Mouse (Mus musculus): ENCODE results near the gene Serpina3m.
"Not testable (repeated sequence)": the region's sequence is repeated elsewhere in the genome, so short reads cannot be mapped to it uniquely, and the experiment has no call there.

Gene Serpina3m

GRCm38 (mm10) chr12:104338226-104338625 lies at the start of gene Serpina3m, which contains the start of gene Serpina3k:
Gene Serpina3m, plus strand, starts transcription at chr12:104338486.
Gene Serpina3k, plus strand, starts transcription at chr12:104338486.
- not testable (repeated sequence) for DNase-seq

DNA sequence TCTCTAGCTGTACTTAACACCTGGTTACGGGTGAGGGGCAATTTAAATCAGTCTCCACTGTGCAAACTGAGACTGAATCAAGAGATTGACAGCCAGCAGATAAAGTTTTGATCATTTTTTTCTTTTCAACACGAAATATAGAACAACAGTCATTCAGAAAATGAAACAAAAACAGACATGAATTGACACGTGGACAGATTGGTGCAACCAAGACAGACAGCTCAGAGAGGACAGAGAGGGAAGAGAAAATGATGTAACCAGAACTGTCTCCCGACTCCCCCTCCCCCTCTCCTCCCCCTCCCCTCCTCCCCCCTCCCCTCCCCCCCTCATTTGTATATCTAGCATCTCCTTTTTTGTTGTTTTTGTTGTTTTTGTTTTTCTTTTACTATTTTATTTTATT lies 48.4 kb upstream of the Serpina3m start:
- no peak for DNase-seq

- DNase-seq = no peak
These were observed 44.3 kb upstream of the Serpina3m start for GRCm38 (mm10) chr12:104293963-104294362.

DNA sequence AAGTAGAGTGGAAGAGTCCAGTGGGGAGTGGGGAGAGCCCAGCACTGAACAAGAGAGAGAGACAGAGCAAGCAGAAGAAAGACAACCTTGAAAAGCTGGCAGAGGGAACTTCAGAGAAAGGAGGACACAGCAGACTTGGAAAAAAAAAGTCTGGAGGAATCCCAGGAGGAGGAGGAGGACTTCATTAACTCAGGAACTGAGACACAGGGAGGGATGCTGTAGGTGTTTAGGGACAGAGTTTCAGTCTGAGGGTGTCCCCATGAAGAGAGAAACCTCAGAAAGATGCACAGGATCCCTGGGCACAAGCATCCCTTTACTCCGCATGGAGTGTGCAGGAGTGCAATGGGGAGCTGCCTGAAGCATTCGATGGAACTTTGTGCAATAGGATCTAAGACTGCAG lies 40.2 kb upstream of the Serpina3m start:
- DNase-seq = no peak

- DNase-seq = no peak
These were observed 32.3 kb upstream of the Serpina3m start for GRCm38 (mm10) chr12:104305991-104306390.

DNA sequence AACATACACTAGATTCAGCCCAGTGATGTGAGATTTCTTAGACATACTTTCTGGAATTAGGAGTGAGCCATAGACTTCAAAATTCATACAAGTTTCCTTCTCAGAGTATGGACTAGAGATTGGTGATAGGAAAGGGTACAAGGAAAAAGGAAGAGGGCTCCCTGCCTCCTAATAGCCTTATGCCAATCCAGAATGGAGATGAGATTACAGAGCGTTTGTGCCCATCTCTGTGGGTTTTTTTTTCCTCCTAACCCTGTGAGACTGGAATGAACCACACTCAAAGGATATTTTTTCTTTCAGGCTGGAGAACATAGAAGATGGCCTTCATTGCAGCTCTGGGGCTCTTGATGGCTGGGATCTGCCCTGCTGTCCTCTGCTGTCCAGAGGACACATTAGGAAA lies 24.0 kb upstream of the Serpina3m start, which contains the start of gene Serpina3j:
Gene Serpina3j (plus strand): TSS at position 301 of the 400 bp plus-strand sequence.
- no peak for DNase-seq

- no peak for DNase-seq
These were observed 15.8 kb upstream of the Serpina3m start for GRCm38 (mm10) chr12:104322454-104322853.

GRCm38 (mm10) chr12:104331701-104332100 lies 6.6 kb upstream of the Serpina3m start:
- DNase-seq = no peak

GRCm38 (mm10) chr12:104336873-104337272 lies 1.4 kb upstream of the Serpina3m start:
- not testable (repeated sequence) for DNase-seq

DNA sequence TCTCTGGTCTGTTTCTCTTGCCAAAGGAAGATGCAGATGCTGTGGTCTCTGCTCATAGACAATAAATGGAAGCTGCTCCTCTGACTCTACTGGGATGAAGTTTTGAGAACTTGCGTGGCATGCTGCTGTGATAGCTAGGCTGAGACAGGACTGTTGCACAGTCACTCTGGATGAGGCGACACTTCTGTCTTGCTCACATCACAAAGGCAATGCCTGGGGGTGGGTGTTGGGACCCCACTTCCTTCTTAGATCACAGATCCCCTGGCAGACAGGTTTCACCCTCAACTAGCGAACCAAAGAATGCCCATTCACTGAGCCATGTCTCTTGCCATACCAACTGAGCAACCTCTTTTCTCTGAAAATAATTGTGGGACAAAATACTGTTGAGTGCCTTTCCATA lies 419 bp downstream of the Serpina3m start:
- no peak for DNase-seq

GRCm38 (mm10) chr12:104342489-104342888 lies 4.2 kb downstream of the Serpina3m start:
- not testable (repeated sequence) for DNase-seq

- DNase-seq = no peak
These were observed 6.9 kb downstream of the Serpina3m start for GRCm38 (mm10) chr12:104345181-104345580.

- DNase-seq = no peak
These were observed 7.4 kb downstream of the Serpina3m start for GRCm38 (mm10) chr12:104345707-104346106.

DNA sequence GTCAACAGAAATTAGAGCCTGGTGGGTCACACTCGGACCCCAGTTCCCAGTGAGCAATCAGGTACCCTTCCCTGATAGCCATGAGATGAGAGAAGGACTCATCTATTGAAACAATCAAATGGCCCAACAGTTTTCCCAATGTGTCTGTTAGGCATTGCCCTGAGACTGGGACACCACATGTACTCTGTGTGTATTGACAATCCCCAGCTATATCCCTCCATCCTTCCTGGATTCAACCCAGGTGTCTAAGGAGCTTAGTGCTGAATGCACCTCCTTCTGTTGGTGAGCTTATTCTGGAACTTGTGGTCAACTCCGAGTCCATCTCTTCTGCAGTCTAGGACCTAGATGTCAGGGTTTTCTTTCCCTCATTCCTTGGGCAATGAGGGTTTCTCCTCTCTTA lies 8.8 kb downstream of the Serpina3m start:
- no peak for DNase-seq

DNA sequence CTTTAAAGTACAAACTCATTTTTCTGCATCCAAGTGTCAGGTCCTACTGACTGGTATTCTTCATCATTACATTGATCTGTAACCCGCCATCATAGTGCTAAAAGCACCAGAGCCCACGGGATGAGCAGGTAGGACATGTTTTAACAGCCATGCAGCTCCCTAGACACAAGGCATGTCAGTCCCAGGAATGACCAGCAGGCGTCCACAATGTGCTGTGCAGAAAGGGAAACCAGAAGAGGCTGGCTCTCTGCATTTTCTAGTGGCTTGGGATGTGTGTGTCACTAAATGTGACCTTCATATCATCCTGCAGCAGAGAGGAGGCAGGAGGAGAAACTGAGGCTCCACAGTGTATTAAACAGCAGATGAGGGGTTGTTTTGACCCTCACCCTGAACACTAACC lies 13.5 kb downstream of the Serpina3m start:
- peak; percentile 6 for DNase-seq

DNA sequence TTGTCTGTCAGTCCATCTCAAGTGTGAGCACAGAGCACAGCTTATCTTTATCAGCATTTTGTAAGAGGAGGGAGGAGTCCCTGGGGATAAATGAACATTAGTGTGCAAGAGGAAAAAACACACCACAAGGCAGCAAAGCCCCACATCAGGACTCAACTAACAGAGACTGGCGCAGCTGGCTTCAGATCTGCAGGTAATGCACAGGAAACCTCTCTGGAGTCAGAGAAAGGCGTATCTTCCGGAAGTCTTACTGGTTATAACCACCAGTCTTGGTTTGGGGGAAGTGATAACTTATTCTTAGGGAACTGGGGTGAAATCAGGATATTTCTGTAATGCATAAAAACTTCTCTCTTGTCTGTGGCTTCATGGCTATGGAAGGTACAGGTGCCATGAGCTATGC lies 17.7 kb downstream of the Serpina3m start:
- no peak for DNase-seq

DNA sequence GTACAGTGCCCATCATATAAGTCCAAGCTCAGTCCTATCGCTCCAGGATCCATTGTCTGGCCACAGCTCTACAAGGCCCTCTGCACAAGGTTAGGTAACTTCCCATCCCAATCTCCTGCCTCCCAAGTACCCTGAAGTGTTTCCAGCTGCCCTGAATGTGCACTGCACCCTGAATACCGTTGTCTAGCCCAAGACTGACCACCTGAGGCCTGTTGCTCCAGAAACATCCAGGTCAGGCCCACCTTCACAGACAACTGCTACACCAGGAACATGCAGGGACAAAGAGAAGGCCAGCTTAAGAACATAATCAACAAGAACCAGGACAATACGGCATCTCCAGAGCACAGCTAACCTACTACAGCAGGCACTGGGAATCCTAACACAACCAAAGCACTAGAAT lies 31.7 kb downstream of the Serpina3m start:
- DNase-seq = no peak

DNA sequence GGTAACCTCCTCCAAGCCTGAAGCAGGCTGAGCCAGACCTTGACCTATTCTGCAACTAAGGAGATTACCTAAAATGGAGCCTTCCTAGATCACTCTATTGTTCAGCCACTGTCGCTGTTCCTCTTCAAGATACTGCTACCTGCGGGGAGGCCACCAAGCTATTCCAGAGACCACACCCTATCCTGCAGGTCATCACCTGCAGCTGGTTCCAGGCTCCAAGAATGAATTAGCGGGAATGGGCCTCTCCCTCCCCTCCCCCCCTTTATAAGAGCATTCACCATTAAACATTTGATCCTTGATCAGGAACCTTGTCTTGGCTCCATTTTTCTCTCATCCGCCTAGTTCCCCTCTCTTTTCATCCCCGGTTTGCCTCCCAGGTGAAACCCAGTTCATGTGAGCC lies 38.9 kb downstream of the Serpina3m start:
- DNase-seq = not testable (repeated sequence)

- DNase-seq = not testable (repeated sequence)
These were observed 40.1 kb downstream of the Serpina3m start for GRCm38 (mm10) chr12:104378351-104378750.

- DNase-seq = not testable (repeated sequence)
These were observed 40.5 kb downstream of the Serpina3m start for GRCm38 (mm10) chr12:104378815-104379214.

DNA sequence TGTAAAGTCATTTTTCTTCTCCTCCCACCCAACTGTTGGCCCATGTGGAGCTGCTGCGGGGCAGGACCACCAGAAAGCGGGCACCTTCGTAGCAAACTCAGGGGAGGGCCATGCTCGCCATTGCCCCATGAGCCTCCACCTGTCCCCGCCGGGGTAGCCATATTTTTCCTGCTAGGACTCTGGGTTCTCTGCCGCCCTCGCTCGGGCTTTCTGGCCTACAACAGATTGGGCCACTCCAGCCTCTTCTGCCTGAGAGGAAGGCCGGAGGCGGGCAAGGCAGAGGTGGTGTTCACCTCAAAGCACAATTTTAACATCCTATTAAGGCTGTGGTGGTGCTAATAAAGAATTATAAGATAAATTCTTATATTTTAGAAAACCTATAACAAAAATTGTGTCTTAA lies 41.6 kb downstream of the Serpina3m start:
- DNase-seq = no peak

DNA sequence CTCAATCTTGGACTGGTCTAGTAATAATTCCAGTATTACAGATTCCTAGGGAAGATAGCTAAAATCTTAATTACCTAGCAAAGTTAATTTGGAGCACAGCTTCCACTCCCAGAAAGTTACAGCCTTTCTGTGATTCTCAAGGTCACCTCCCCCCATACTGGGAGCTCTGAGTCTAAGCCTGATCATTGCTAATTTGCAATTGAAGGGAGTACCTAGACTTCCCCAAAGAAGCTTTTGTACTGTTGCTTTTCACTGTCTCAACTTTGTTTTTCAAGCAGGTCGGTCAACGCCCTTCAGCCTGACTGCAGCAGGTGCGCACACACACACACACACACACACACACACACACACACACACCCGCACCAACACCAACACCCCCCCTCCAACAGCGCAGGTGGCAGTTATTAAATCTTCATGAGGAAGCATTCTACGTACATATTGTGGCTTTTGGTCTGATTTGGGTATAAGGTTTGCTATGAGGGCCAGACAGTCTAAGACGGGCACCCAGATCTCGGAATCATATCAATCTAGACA lies 42.9 kb downstream of the Serpina3m start:
- not testable (repeated sequence) for DNase-seq

DNA sequence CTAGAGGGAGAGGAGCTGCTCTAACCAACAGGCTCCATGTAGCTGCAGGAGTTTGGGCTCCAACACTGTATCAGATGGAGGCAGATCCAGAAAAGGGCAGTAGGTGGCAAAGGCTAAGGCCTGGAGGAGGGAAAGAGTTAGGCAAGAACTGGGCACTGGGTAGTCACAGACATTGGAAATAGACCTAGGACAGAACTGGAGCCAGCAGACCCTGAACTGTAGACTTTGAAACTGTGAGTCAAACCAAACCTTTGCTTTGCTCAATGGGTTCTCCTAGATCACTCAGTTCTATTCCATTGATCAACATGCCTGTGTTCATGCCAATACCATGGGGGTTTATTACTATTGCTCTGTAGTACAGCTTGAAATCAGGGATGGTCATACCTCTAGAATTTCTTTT lies 47.7 kb downstream of the Serpina3m start:
- not testable (repeated sequence) for DNase-seq

- not testable (repeated sequence) for DNase-seq
These were observed 48.6 kb downstream of the Serpina3m start for GRCm38 (mm10) chr12:104386878-104387277.

GRCm38 (mm10) chr12:104388477-104388876 lies 50.2 kb downstream of the Serpina3m start:
- no peak for DNase-seq

Data from thymus, postnatal 14 days (tissue).